ENCODE assay signal across 8 mouse cellular contexts in genomic region chr11:77931541-77932433, GRCm38 (mm10). TPM values are rescaled to one million over a fixed set of nuclear protein-coding genes. Genes with fewer than 3 reads are reported as not detected.
DNase-seq lines count a peak whose midpoint lies in the region; ATAC-seq and TF ChIP-seq lines count a peak whose summit lies in the region.

No protein-coding gene starts in this region.

- WGBS in lung, embryonic 14.5 days, result 2% methylated on average over 41 of the region's 41 CpGs
- WGBS in limb, embryonic 10.5 days, result under 1% methylated on average over 41 of the region's 41 CpGs
- WGBS in olfactory bulb, adult 2 months, result 4% methylated on average over 41 of the region's 41 CpGs

- no peaks in the 10 kb centered on the region for H3K9me3 ChIP-seq in lung, embryonic 14.5 days (ENCODE audit: low read depth, low read length)
- no peaks in the 10 kb centered on the region for H3K9me3 ChIP-seq in limb, embryonic 10.5 days (replicated peaks)

- intact Hi-C loops in left cerebral cortex, postnatal 25 days (cut with DNase I), result loop anchor here (2.0 kb wide), 1 partner anchor 37 kb away; the partner anchor contains the start of gene Pipox

- ATAC-seq in CD4-positive, CD25-positive, alpha-beta regulatory T cell, adult 4 months, result no peak
- ATAC-seq in lung, embryonic 14.5 days (ENCODE audit: insufficient read depth), result no peak

- H3K4me2 ChIP-seq in lung, embryonic 14.5 days, result peak overlapping the region; percentile 94

- peak overlapping the region; percentile 47 for H3K4me3 ChIP-seq in lung, embryonic 14.5 days (ENCODE audit: low read depth, low read length)
- peak overlapping the region; percentile 55 for H3K4me3 ChIP-seq in limb, embryonic 10.5 days
- H3K4me3 ChIP-seq in olfactory bulb, adult 2 months (ENCODE audit: insufficient read depth, low read depth, low read length), result peak overlapping the region; percentile 97

- peaks cover 8% of the 10 kb centered on the region; the same call in 1 of the 2 replicates for H3K4me1 ChIP-seq in lung, embryonic 14.5 days (ENCODE audit: insufficient read depth)
- peaks cover 19% of the 10 kb centered on the region for H3K4me1 ChIP-seq in limb, embryonic 10.5 days
- H3K4me1 ChIP-seq in olfactory bulb, adult 2 months (ENCODE audit: control insufficient read depth, insufficient read depth, low read length), result peaks cover 32% of the 10 kb centered on the region

- H3K9ac ChIP-seq in lung, embryonic 14.5 days, result no peak overlapping the region

- TF ChIP-seq CTCF in lung, embryonic 14.5 days (IDR thresholded peaks at IDR 0.05; ENCODE audit: low read depth), result no peak
- TF ChIP-seq CTCF in olfactory bulb, adult 2 months (IDR thresholded peaks at IDR 0.05; ENCODE audit: insufficient read depth, low read depth, low read length), result no peak

- DNase-seq in CD4-positive, CD25-positive, alpha-beta regulatory T cell, adult 2 months (ENCODE audit: low read depth, low spot score), result peak; percentile 5
- no peak for DNase-seq in lung, embryonic 14.5 days
- DNase-seq in lung, postnatal 10 days, result no peak
- peak; percentile 49 for DNase-seq in limb, embryonic 10.5 days (ENCODE audit: low spot score)
- no peak for DNase-seq in layer of hippocampus, adult 9-10 months (ENCODE audit: low spot score)
- no peak for DNase-seq in left cerebral cortex, postnatal 25 days (ENCODE audit: low spot score in 2 of 2)

- no peak for TF ChIP-seq POLR2A in olfactory bulb, adult 2 months (IDR thresholded peaks at IDR 0.05; ENCODE audit: insufficient read depth, low read depth, low read length)

- no peaks in the 10 kb centered on the region for H3K36me3 ChIP-seq in lung, embryonic 14.5 days (ENCODE audit: insufficient read depth)
- H3K36me3 ChIP-seq in limb, embryonic 10.5 days, result no peaks in the 10 kb centered on the region

- H3K27me3 ChIP-seq in lung, embryonic 14.5 days (ENCODE audit: insufficient read depth, low read length), result peaks cover 54% of the 10 kb centered on the region
- H3K27me3 ChIP-seq in limb, embryonic 10.5 days (ENCODE audit: low read depth, poor library complexity, severe bottlenecking), result peaks cover 98% of the 10 kb centered on the region

- no peak overlapping the region for H3K27ac ChIP-seq in lung, embryonic 14.5 days (ENCODE audit: low read depth)
- H3K27ac ChIP-seq in limb, embryonic 10.5 days, result no peak overlapping the region
- H3K27ac ChIP-seq in olfactory bulb, adult 2 months (ENCODE audit: insufficient read depth, low read depth, low read length), result peak overlapping the region; percentile 96

RNA-seq across cellular contexts. Expression of gene Sez6, which starts 1.2 kb away (rescaled TPM):
- not detected for polyA plus RNA-seq in CD4-positive, CD25-positive, alpha-beta regulatory T cell, adult 4 months (2017; shearing (Covaris generic))
- polyA plus RNA-seq in lung, embryonic 14.5 days (2014; fragmentation: Nextera tagmentation; extraction: Ambion mirVana), result 0.05 and 0.22 TPM in 2 replicates
- polyA plus RNA-seq in limb, embryonic 10.5 days (2016; fragmentation: Nextera tagmentation; extraction: Ambion mirVana), result 0.11 and 0.14 TPM in 2 replicates
- polyA plus RNA-seq in olfactory bulb, adult 2 months (2012; ENCODE audit: insufficient read depth, insufficient read length, low replicate concordance, missing spikeins), result 109 TPM in 1 of 2 replicates, not detected in the other
- 100 to 1,000 TPM; 145 to 168 TPM for total RNA-seq in left cerebral cortex, postnatal 25 days (2021)

RNA-seq across cellular contexts. Expression of gene Pipox, which starts 37.9 kb away (rescaled TPM):
- 1 to 10 TPM in 1 of 2 experiments, under 1 TPM in 1; 0.19 to 2.2 TPM for polyA plus RNA-seq in CD4-positive, CD25-positive, alpha-beta regulatory T cell, adult 4 months (2017; shearing (Covaris generic))
- polyA plus RNA-seq in lung, embryonic 14.5 days (2014; fragmentation: Nextera tagmentation; extraction: Ambion mirVana), result 0.88 and 1.6 TPM in 2 replicates
- 0.34 and 0.48 TPM in 2 replicates for polyA plus RNA-seq in limb, embryonic 10.5 days (2016; fragmentation: Nextera tagmentation; extraction: Ambion mirVana)
- polyA plus RNA-seq in olfactory bulb, adult 2 months (2012; ENCODE audit: insufficient read depth, insufficient read length, low replicate concordance, missing spikeins), result not detected in 2 replicates
- total RNA-seq in left cerebral cortex, postnatal 25 days (2021), result under 1 TPM; 0.69 to 0.96 TPM

RNA-seq across cellular contexts. Expression of gene Phf12, which starts 50.8 kb away (rescaled TPM):
- 10 to 100 TPM; 28.5 to 31.9 TPM for polyA plus RNA-seq in CD4-positive, CD25-positive, alpha-beta regulatory T cell, adult 4 months (2017; shearing (Covaris generic))
- polyA plus RNA-seq in lung, embryonic 14.5 days (2014; fragmentation: Nextera tagmentation; extraction: Ambion mirVana), result 15.9 and 20.6 TPM in 2 replicates
- 21.0 and 23.1 TPM in 2 replicates for polyA plus RNA-seq in limb, embryonic 10.5 days (2016; fragmentation: Nextera tagmentation; extraction: Ambion mirVana)
- 389 TPM in 1 of 2 replicates, not detected in the other for polyA plus RNA-seq in olfactory bulb, adult 2 months (2012; ENCODE audit: insufficient read depth, insufficient read length, low replicate concordance, missing spikeins)
- total RNA-seq in left cerebral cortex, postnatal 25 days (2021), result 10 to 100 TPM; 50.5 to 51.4 TPM

Comparison
In these comparisons a context has a peak if more than half of its experiments do, and no peak if none do; other contexts are left out.
1. DNase-seq: peak in CD4-positive, CD25-positive, alpha-beta regulatory T cell, adult 2 months (single experiment) and limb, embryonic 10.5 days (single experiment); none in lung, embryonic 14.5 days (single experiment), lung, postnatal 10 days (single experiment), layer of hippocampus, adult 9-10 months (single experiment) and left cerebral cortex, postnatal 25 days (0 of 2).
2. H3K4me3 ChIP-seq: peak in every context shown above with its lines; median percentile 97 in olfactory bulb, adult 2 months; 55 in limb, embryonic 10.5 days; 47 in lung, embryonic 14.5 days.
3. RNA of gene Sez6, which starts 1.2 kb away (polyA plus RNA-seq): 109 TPM in olfactory bulb, adult 2 months; 0.05 to 0.22 TPM in lung, embryonic 14.5 days, 0.11 to 0.14 TPM in limb, embryonic 10.5 days and not detected in CD4-positive, CD25-positive, alpha-beta regulatory T cell, adult 4 months; every median in the first group is over 10 times any median in the second.